Mouse (Mus musculus) hindbrain, postnatal 0 days (tissue): ENCODE measurements around the gene Btbd35f22. TPM values are rescaled to one million over a fixed set of nuclear protein-coding genes. Genes with fewer than 3 reads are reported as not detected.
"Not testable (repeated sequence)": the region's sequence is repeated elsewhere in the genome, so short reads cannot be mapped to it uniquely, and the experiment has no call there.

Source experiments
- ATAC-seq: fragments of 200-750 bp; cut with Nextera tagmentation; 2 replicates; pipeline ENCODE4 v1.8.0; 2017; ENCODE audit warnings: mild to moderate bottlenecking, moderate TSS enrichment, moderate library complexity
- DNase-seq: peaks from one replicate; pipeline ENCODE4 v3.0.0-alpha.2; 2015; ENCODE audit warnings: low spot score
- H3K27ac ChIP-seq: fragments of 300-500 bp; sonication (generic); 2 replicates; pipeline ENCODE4 v1.5.1; 2014; ENCODE audit warnings: mild to moderate bottlenecking
- H3K27me3 ChIP-seq: fragments of 300-500 bp; sonication (generic); 2 replicates; pipeline ENCODE4 v1.6.1; 2014; ENCODE audit warnings: low read length, mixed read lengths; ENCODE audit not compliant: insufficient read depth
- H3K36me3 ChIP-seq: fragments of 300-500 bp; sonication (generic); 2 replicates; pipeline ENCODE4 v1.6.1; 2014; ENCODE audit warnings: low read length, mixed read lengths; ENCODE audit not compliant: insufficient read depth
- H3K4me1 ChIP-seq: fragments of 300-500 bp; sonication (generic); 2 replicates; pipeline ENCODE4 v1.6.1; 2014; ENCODE audit warnings: antibody characterized with exemption, low read length, mixed read lengths; ENCODE audit not compliant: insufficient read depth
- H3K4me2 ChIP-seq: fragments of 300-500 bp; sonication (generic); 2 replicates; pipeline ENCODE4 v1.6.1; 2014; ENCODE audit warnings: low read depth, mild to moderate bottlenecking, low read length, moderate library complexity, mixed read lengths
- H3K4me3 ChIP-seq: fragments of 300-500 bp; sonication (generic); 2 replicates; pipeline ENCODE4 v1.5.1; 2014; ENCODE audit warnings: low read length
- H3K9ac ChIP-seq: fragments of 300-500 bp; sonication (generic); replicated peaks from 2 replicates; pipeline ENCODE4 v1.6.1; 2014; ENCODE audit warnings: mild to moderate bottlenecking, low read length, moderate library complexity, mixed read lengths
- H3K9me3 ChIP-seq: fragments of 300-500 bp; sonication (generic); 2 replicates; pipeline ENCODE4 v1.6.1; 2016; ENCODE audit warnings: low read length, mixed read lengths
- WGBS: fragments of 180-500 bp; shearing (Covaris S2); extraction: QIAGEN DNeasy Blood & Tissue Kit; methylation state at CpG from one replicate; pipeline ENCODE4 v1.1.7; 2014; 5-methylcytosine and 5-hydroxymethylcytosine counted together
- polyA plus RNA-seq: library from polyadenylated mRNA; unstranded; fragments of >200 nt; fragmentation: Nextera tagmentation; extraction: Ambion mirVana; gene quantifications from 2 replicates; pipeline ENCODE4 v1.2.1, GENCODE M21; 2015
- total RNA-seq: library from RNA; depleted of rRNA; stranded (reverse); fragments of >200 nt; gene quantifications from 2 replicates; pipeline ENCODE4 v1.2.3, GENCODE M21; 2014; rRNA removed

Gene Btbd35f22
- total RNA-seq (not detected in 2 replicates), polyA plus RNA-seq (not detected in 2 replicates)

DNA sequence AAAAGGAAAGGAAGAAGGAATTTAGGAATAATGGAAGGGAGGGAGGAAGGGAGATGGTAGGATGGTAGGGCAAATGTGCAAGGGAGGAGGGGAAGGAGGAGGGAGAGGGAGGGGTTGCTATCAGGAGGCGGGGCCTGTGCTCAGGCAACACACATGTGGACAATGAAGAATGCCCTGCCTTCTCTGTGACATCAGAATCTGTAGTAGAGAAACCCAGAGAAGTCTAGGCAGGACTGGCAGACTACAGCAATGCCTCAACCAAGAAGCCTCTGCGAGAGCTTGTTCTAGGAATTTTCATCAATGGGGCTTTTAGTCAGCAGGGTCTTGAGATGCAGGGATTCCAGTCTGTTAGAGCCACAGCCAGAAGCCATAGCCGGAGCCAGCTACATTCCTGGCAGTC, at the start of gene Btbd35f22:
TSS of gene Btbd35f22 (plus strand) at position 301 of the 400 bp plus-strand sequence.
- H3K36me3 ChIP-seq, H3K9ac ChIP-seq, H3K4me3 ChIP-seq, H3K27me3 ChIP-seq, DNase-seq, H3K4me2 ChIP-seq, ATAC-seq, H3K9me3 ChIP-seq, H3K27ac ChIP-seq, H3K4me1 ChIP-seq: not testable (repeated sequence)
- no CpG with 5 or more reads among the region's 3 CpGs for WGBS

Other genes with a start within 250 kb of the Btbd35f22 start
- gene Gm21637, start 85.8 kb upstream of the Btbd35f22 start, total RNA-seq: not detected in 2 replicates
- gene Gm21637, start 85.8 kb upstream of the Btbd35f22 start, polyA plus RNA-seq: not detected in 2 replicates
- gene Btbd35f2, start 230.6 kb downstream of the Btbd35f22 start, total RNA-seq: not detected in 2 replicates
- gene Btbd35f2, start 230.6 kb downstream of the Btbd35f22 start, polyA plus RNA-seq: not detected in 2 replicates